Mouse (Mus musculus) spleen, adult 2 months (tissue): ENCODE results near the gene Smarca5.

Source experiments
- CTCF ChIP-seq: fragments of 200-500 bp; IDR thresholded peaks from 2 replicates; pipeline ENCODE4 v1.5.1; 2011; ENCODE audit warnings: mild to moderate bottlenecking, inconsistent platforms; ENCODE audit not compliant: insufficient read depth, insufficient read length, insufficient replicate concordance; ENCODE audit errors: extremely low read depth
- POLR2A ChIP-seq: fragments of 200-500 bp; IDR thresholded peaks from 2 replicates; pipeline ENCODE4 v1.6.1; 2011; ENCODE audit warnings: low read depth, low read length, inconsistent platforms

- TF ChIP-seq CTCF (no peak), POLR2A (no peak)
These were observed 69.9 kb downstream of the Smarca5 start for GRCm38 (mm10) chr8:80669277-80669901.
